Mouse (Mus musculus): ENCODE results near the gene Picalm. TPM values are rescaled to one million over a fixed set of nuclear protein-coding genes. Genes with fewer than 3 reads are reported as not detected.

Picalm gene
- polyA plus RNA-seq, 1 experiment: 146 TPM

GRCm38 (mm10) chr7:90124991-90125390 lies 5.0 kb upstream of the Picalm start:
- no peak for TF ChIP-seq GATA1 (IDR thresholded peaks at IDR 0.05; ENCODE audit: low read length)

GRCm38 (mm10) chr7:90128631-90129200 lies 1.3 kb upstream of the Picalm start:
- TF ChIP-seq GATA1 (IDR thresholded peaks at IDR 0.05; ENCODE audit: low read length): no peak

GRCm38 (mm10) chr7:90129271-90129731 lies 712 bp upstream of the Picalm start:
- peak; percentile 78 for TF ChIP-seq GATA1 (IDR thresholded peaks at IDR 0.05; ENCODE audit: low read length)

GRCm38 (mm10) chr7:90130501-90131375 lies 725 bp downstream of the Picalm start:
- no peak for TF ChIP-seq GATA1 (IDR thresholded peaks at IDR 0.05; ENCODE audit: low read length)

GRCm38 (mm10) chr7:90131376-90131651 lies 1.3 kb downstream of the Picalm start:
- no peak for TF ChIP-seq GATA1 (IDR thresholded peaks at IDR 0.05; ENCODE audit: low read length)

- no peak for TF ChIP-seq GATA1 (IDR thresholded peaks at IDR 0.05; ENCODE audit: low read length)
Observed at GRCm38 (mm10) chr7:90131831-90132241, 1.8 kb downstream of the Picalm start.

- TF ChIP-seq GATA1 (IDR thresholded peaks at IDR 0.05; ENCODE audit: low read length): no peak
Observed at GRCm38 (mm10) chr7:90132322-90132721, 2.3 kb downstream of the Picalm start.

GRCm38 (mm10) chr7:90136736-90137135 lies 6.7 kb downstream of the Picalm start:
- TF ChIP-seq GATA1 (IDR thresholded peaks at IDR 0.05; ENCODE audit: low read length): no peak

- TF ChIP-seq GATA1 (IDR thresholded peaks at IDR 0.05; ENCODE audit: low read length): no peak
Observed at GRCm38 (mm10) chr7:90138359-90138758, 8.3 kb downstream of the Picalm start.

GRCm38 (mm10) chr7:90140290-90140689 lies 10.3 kb downstream of the Picalm start:
- no peak for TF ChIP-seq GATA1 (IDR thresholded peaks at IDR 0.05; ENCODE audit: low read length)

- no peak for TF ChIP-seq GATA1 (IDR thresholded peaks at IDR 0.05; ENCODE audit: low read length)
Observed at GRCm38 (mm10) chr7:90144275-90144674, 14.3 kb downstream of the Picalm start.

- no peak for TF ChIP-seq GATA1 (IDR thresholded peaks at IDR 0.05; ENCODE audit: low read length)
Observed at GRCm38 (mm10) chr7:90144971-90145370, 15.0 kb downstream of the Picalm start.

GRCm38 (mm10) chr7:90145376-90145775 lies 15.4 kb downstream of the Picalm start:
- TF ChIP-seq GATA1 (IDR thresholded peaks at IDR 0.05; ENCODE audit: low read length): no peak

- no peak for TF ChIP-seq GATA1 (IDR thresholded peaks at IDR 0.05; ENCODE audit: low read length)
Observed at GRCm38 (mm10) chr7:90145897-90146296, 15.9 kb downstream of the Picalm start.

GRCm38 (mm10) chr7:90146321-90146720 lies 16.3 kb downstream of the Picalm start:
- TF ChIP-seq GATA1 (IDR thresholded peaks at IDR 0.05; ENCODE audit: low read length): no peak

GRCm38 (mm10) chr7:90148023-90148422 lies 18.0 kb downstream of the Picalm start:
- TF ChIP-seq GATA1 (IDR thresholded peaks at IDR 0.05; ENCODE audit: low read length): peak; percentile 40

GRCm38 (mm10) chr7:90148516-90148915 lies 18.5 kb downstream of the Picalm start:
- no peak for TF ChIP-seq GATA1 (IDR thresholded peaks at IDR 0.05; ENCODE audit: low read length)
